Mouse (Mus musculus): ENCODE measurements at regions not wholly inside any gene's neighbourhood (a gene's known extent, or its start where the extent isn't known, plus 50 kb on each side); places are given as distances from the start of the nearest gene placed in this dataset.

- H3K4me1 ChIP-seq (ENCODE audit: control insufficient read depth, insufficient read depth, low read length): no peaks in the 10 kb centered on the region
- no peaks in the 10 kb centered on the region for H3K9me3 ChIP-seq (replicated peaks; ENCODE audit: control insufficient read depth, low read length, poor library complexity, severe bottlenecking)
- H3K27me3 ChIP-seq (ENCODE audit: control insufficient read depth, insufficient read depth, low read depth, low read length): no peaks in the 10 kb centered on the region
- H3K9ac ChIP-seq (ENCODE audit: low read depth, low read length): no peak overlapping the region
- no peak overlapping the region for H3K4me3 ChIP-seq (ENCODE audit: low read depth, low read length)
- no peak for ATAC-seq
- no peak overlapping the region for H3K27ac ChIP-seq (ENCODE audit: low read length)
- H3K36me3 ChIP-seq (ENCODE audit: control insufficient read depth, insufficient read depth, low read length): no peaks in the 10 kb centered on the region
- H3K4me2 ChIP-seq (ENCODE audit: low read length): no peak overlapping the region
These were observed 2914.2 kb upstream of the Gm6569 start for GRCm38 (mm10) chr15:70920138-70920537.

- Histone ChIP-seq H3K9ac (ENCODE audit: low read depth, low read length) (no peak overlapping the region), H3K36me3 (ENCODE audit: control insufficient read depth, insufficient read depth, low read length) (no peaks in the 10 kb centered on the region), H3K27ac (ENCODE audit: low read length) (no peak overlapping the region), H3K4me2 (ENCODE audit: low read length) (no peak overlapping the region), H3K9me3 (replicated peaks; ENCODE audit: control insufficient read depth, low read length, poor library complexity, severe bottlenecking) (no peaks in the 10 kb centered on the region), H3K27me3 (ENCODE audit: control insufficient read depth, insufficient read depth, low read depth, low read length) (no peaks in the 10 kb centered on the region), H3K4me1 (ENCODE audit: control insufficient read depth, insufficient read depth, low read length) (no peaks in the 10 kb centered on the region), H3K4me3 (ENCODE audit: low read depth, low read length) (no peak overlapping the region)
- 44% methylated on average over 2 of the region's 2 CpGs for WGBS
- ATAC-seq: peak; percentile 84
These were observed 2913.5 kb upstream of the Gm6569 start for GRCm38 (mm10) chr15:70920862-70921261.
